Mouse (Mus musculus) bone marrow, adult 2 months (tissue): Measurements from ENCODE around the gene Pdzk1.

ENCODE experiments used
- CTCF ChIP-seq: fragments of 200-500 bp; IDR thresholded peaks from 2 replicates; pipeline ENCODE4 v1.5.1; 2011; ENCODE audit warnings: low read length, control low read depth; ENCODE audit not compliant: control insufficient read depth, insufficient read depth
- POLR2A ChIP-seq: fragments of 200-500 bp; IDR thresholded peaks from 2 replicates; pipeline ENCODE4 v1.6.1; 2011; ENCODE audit warnings: low read depth, mild to moderate bottlenecking, control low read depth, low read length, borderline replicate concordance; ENCODE audit not compliant: control insufficient read depth

DNA sequence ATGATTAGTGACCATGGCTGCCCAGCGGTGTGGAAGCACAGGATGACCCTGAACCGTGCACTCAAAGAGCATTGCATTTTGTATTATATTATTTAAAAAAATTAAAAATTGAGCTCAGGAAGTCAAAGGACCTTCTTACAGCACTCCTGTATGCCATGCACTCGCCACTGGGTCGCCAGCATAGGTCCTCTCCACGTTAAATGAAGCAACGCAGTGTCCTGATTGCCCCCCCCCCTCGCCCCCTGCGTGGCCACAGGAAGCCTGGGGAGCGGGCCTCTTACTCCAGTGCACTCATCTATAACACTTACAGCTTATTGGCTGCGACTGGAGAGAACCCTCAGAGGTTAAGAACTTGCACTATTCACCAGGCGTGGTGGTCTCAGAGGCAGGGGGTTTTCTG lies 3.8 kb upstream of the Pdzk1 start:
- no peak for TF ChIP-seq POLR2A
- TF ChIP-seq CTCF: no peak
